Mouse (Mus musculus): ENCODE results near the gene Tmem121b.

Tmem121b gene

GRCm38 (mm10) chr6:120463884-120464283 lies 29.7 kb downstream of the Tmem121b start:
- peak; percentile 44 for DNase-seq

- peak; percentile 82 for DNase-seq
Observed at GRCm38 (mm10) chr6:120463086-120463871, 30.3 kb downstream of the Tmem121b start, which contains the start of gene Il17ra. Gene Il17ra, plus strand, starts transcription at chr6:120463247.

DNA sequence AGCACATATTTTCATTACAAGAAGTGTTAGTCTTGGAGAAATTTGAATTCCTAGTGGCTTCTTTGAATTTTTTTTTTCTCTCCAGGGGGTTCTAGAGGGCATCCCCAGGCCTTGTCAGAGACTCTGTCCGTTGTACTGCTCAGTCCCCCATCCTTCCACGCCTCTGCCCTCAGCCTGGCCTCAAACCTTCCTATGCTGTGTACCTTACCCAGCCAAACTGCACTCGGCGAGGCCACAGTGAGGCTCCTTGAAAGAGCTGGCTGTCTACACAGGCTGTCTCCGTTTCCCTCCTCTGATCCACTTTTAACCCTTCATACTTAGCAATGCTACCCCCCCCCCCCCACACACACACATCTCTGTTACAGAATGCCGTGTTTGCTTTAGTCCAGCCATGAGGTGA lies 31.4 kb downstream of the Tmem121b start:
- DNase-seq, result no peak

GRCm38 (mm10) chr6:120461217-120461616 lies 32.4 kb downstream of the Tmem121b start:
- no peak for DNase-seq

- DNase-seq, result no peak
Observed at GRCm38 (mm10) chr6:120457751-120458150, 35.9 kb downstream of the Tmem121b start.

GRCm38 (mm10) chr6:120457074-120457473 lies 36.5 kb downstream of the Tmem121b start:
- no peak for DNase-seq

DNA sequence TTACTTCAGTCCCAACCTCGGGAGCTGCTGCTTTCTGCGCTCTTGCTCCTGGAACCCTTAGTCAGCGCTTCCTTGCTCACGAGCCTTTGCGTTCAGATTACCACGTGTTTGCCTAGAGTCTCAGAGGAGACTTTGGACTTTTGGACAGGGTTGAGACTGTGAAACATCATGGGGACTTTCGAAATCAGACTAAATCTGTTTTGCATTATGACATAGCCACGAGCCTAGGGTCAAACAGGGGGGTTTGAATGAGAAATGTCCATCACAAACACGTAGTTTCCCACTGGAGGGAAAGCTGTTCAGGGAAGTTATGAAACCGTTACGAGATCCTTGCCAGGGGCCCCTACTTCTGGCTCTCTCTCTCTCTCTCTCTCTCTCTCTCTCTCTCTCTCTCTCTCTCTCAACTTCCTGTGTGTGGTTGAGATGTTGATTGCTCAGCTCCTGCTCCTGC lies 39.0 kb downstream of the Tmem121b start:
- no peak for DNase-seq

GRCm38 (mm10) chr6:120453556-120453955 lies 40.1 kb downstream of the Tmem121b start:
- no peak for DNase-seq

- no peak for DNase-seq
Observed at GRCm38 (mm10) chr6:120453103-120453445, 40.5 kb downstream of the Tmem121b start.

DNA sequence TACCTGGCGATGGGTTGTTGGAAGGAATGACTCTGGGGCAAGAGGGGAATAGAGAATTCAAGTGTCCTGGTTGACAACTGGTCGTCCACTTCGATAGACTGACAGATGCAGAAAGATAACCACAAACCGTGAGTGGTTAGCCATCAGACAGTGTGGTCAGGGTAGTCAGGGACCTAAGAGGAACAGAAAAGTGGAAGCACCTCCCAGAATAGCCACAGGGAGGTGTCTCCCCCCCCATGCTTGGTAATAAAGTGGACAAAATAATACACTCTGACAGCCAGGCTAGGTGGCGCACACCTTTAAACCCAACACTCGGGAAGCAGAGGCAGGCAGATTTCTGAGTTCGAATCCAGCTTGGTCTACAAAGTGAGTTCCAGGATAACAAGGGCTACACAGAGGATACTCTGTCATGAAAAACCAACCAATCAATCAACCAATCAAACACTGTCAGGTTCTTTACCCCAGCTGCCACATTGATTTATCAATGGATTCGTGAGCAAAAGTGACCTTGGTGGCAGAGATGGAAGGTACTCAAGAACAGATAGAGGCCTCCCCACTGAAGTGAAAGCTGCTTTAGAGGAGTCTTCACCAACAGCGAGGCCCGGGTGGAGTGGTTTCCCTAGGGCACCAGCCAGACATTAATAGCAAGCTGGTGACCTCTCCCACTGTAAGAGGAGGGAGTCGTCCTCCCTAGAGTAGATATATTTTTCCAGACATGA lies 41.1 kb downstream of the Tmem121b start:
- DNase-seq, result no peak

DNA sequence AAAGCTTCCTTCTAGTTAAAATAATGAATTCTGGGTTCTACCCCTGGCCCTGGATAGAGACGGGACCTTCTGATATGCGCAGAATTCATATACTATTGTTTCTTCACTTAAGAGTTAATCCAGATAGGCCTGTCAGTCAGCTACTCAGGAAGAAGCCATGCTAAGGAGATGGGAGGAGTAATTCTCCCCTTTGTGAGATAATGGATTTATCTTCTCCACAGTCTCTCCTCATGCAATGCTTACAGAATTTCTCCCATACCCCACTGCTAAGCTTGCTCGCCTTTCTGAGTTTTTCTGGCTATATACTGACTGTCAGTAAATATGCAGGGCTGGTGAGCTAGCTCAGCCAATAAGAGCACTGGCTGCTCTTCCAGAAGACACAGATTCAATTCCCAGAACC lies 43.4 kb downstream of the Tmem121b start:
- DNase-seq, result no peak

DNA sequence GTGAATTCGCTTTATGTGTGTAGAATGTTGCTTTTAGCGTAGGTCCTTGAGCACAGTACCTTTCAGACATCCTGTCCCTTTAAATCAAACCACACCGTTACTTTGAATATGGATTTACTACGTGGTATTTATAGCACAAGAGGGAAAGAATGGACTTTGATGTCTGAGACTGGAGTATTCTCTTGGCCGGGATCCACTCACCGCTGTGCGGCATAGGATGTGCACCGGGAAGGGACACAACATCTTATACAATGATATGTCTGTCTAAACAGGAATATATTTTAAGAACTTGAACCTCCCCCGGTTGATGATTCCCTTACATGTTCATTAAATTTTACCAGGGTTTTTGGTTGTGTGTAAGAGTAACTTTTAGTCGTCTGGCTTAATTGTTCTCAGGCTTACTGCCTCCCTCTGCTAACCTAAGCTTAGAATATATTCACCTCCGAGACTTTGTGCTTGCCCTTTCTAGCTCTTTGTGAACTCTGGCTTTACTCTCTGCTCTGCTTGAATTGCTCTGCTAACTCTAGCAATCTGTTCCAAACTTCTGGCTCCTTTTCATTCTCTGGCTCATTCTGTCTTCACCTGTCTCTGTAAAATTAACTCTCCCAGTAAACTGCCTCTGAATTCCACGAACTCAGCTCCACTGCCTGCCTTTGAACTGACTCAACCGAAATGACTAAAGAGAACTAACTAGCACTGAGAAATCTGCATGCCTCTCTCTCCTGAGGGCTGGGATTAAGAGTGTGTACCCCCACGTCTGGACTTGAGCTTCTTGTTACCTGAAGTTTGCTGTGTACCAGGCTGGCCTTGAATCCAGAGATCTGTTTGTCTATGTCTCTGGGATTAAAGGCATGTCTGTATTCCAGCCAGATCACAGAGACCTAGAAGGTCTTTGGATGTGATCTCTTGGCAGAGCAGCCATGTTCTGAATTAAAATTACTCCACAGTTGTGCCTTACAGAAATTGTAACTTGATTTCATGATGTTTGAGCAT lies 49.9 kb downstream of the Tmem121b start:
- no peak for DNase-seq

DNA sequence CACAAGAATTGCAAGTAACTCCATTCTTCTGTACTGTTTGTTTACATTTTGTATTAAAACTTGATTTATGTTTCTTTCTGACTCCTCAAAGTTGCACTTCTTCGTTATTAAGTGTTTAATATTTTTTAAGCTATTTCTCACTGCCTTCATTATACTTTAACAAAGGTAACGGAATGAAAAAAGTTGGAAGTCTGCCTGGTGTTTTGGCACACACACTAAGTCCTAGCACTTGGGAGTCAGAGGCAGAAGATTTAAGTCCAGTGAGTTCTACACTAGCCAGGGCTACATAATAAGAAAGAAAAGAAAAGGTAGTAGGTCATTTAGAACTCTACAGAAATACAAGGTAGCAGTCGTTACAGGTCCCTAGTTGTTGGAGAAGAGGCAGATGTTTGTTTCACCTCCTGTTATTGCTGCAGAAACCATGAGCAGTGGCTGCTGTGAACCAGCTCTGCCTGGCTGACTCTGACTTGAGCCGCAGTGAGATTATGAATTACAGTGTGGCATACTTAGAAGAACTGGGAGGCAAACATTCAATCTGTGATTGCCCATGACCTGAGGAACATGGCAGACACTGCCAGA lies 51.3 kb downstream of the Tmem121b start:
- DNase-seq, result no peak

Data from embryo, embryonic 11 days (tissue).